Mouse (Mus musculus) spleen, adult 18-20 months (tissue): ENCODE measurements around the gene Ash1l.

Experiments used
- DNase-seq, 2 experiments: peaks; one replicate each; pipeline ENCODE4 v3.0.0; 2022; ENCODE audit warnings: mixed read lengths in 2 of 2

The Ash1l gene

GRCm38 (mm10) chr3:88950576-88951326 is at the start of gene Ash1l, which contains the start of gene Dap3:
TSS of gene Ash1l (plus strand) at chr3:88950622.
TSS of gene Dap3 (minus strand) at chr3:88951181.
- peak; percentile 64 to 74 for DNase-seq

DNA sequence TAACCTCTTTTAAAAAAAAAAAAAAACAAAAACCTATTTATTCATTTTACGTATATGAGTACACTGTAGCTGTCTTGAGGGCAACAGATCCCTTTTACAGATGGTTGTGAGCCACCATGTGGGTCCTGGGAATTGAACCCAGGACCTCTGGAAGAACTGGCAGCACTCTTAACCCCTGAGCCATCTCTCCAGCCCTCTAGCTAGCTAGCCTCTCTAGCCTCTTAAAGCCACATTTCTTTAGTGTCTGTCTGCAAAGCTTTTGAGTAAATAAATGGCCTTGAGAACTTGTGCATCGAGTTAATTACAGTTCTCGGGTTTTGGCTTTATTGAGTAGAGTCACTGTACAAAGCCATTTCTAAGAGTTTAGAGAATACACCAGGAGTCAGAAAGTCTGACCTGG is 45.6 kb upstream of the Ash1l start:
- DNase-seq = no peak

- DNase-seq = no peak
Measured at GRCm38 (mm10) chr3:88905209-88905608, 45.2 kb upstream of the Ash1l start.

DNA sequence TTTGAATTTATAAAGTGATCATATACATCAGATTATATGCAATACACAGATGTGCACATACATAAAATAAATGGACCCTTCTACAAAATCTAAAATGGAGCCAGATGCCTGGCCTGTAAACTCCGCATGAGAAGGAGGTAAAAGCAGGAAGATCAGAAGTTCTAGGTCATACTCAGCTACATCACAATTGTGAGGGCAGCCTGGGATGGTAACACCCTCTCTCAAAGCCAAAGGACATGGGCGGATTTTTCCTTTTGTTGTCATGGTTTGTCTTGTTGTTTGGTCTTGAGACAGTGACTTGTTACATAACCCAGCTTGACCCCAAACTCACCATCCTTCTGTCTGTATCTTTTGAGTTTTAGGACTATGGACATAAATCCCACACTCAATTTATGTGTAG is 44.7 kb upstream of the Ash1l start:
- DNase-seq = no peak

- DNase-seq = no peak
Measured at GRCm38 (mm10) chr3:88906393-88907159, 43.8 kb upstream of the Ash1l start.

- DNase-seq = no peak
Measured at GRCm38 (mm10) chr3:88912585-88912984, 37.8 kb upstream of the Ash1l start.

DNA sequence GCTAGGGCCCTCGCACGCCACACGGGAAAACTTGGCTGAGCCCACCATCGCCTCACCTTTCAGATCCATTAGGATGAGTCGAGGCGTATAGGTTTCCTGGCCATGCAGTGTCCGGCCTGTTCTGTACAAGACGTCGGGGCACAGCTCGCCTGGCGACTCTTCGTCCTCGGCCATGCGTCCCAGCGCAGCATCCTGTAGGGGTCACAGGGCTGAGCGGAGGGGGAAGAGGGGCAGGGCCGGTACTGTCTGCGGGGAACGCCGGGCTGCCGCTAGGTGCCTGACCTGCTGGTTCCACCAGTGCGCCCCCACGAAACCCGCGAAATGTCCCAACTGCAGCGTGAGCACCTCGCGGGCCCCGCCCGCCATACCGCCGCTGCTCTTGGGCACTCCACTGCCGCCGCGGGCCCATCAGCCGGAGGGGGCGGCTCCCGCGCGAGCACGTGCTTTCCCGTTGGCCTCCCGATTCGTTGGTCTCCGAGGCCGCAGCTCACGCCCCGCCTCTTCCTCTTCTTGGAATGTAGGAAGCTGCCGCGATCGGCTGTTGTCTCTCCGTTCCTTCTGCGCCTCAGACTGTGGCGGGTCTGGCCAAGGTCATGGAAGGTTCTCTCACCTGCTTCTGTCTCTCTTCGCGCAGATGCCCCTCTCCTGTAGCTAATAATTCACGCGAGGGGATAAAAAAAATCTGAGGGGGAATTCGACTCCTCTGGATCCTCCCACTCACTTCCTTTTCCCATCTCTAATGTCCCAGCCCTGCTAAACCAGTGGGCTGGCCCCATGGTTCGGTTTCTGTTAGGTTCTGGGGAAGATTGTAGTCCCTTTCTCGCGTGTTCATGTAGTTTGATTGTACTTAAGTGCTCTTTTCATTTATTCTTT is 36.7 kb upstream of the Ash1l start, which contains the start of gene Msto1:
TSS of gene Msto1 (minus strand) at position 489 of the 873 bp plus-strand sequence.
- DNase-seq = peak; percentile 90 to 91

DNA sequence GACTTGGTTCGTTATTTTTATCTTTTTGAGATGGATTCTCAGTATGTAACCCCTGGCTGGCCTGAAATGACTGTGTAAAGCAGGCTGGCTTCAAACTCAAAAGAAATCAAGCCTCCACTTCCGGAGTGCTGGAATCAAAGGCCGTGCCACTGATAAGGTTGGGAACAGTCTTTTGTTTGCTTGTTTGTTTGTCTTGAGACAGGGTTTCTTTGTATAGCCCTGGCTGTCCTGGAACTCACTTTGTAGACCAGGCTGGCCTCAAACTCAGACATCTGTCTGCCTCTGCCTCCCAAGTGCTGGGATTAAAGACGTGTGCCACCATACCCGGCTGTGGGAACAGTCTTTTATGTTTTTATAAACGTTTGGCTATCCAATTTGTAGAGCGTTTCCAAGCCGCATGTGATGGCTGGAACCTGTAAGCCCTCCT is 36.0 kb upstream of the Ash1l start:
- DNase-seq = no peak

DNA sequence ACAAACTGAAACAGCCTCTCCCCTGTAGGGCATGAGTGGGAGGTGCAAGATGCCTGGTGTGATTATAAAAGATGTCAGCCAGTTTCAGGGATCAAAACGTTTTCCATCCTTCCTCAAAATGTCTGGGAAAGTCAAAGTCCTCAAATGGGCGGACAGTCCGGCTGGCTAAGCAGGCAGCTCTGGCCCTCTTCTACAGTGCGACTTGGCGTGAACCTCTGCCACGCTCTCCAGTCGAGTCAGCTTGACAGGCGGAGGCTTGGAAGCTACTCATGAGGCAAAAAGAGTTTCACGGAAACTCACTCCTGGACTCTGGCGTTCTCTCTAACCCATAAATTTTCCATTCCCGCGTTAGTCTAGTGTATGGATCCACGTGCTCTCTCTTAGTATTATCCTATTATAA is 31.4 kb upstream of the Ash1l start:
- DNase-seq = no peak

- DNase-seq = no peak
Measured at GRCm38 (mm10) chr3:88921411-88921810, 29.0 kb upstream of the Ash1l start.

GRCm38 (mm10) chr3:88923989-88924591 is 26.3 kb upstream of the Ash1l start:
- DNase-seq = no peak

DNA sequence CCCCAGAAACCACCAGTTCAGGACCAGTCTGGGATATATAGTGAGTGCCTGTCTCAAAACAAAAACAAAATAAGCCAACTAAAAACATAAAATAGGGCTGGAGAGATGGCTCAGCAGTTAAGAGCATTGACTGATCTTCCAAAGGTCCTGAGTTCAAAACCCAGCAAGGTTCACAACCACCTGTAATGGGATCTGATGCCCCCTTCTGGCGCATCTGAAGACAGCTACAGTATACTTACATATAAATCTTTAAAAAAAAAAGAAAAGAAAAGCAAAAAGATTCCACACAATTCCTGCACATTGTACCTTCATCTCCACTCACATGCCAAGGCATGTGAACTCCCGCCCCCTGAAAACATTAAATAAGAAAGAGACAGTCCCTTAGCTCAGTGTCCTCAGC is 24.8 kb upstream of the Ash1l start:
- DNase-seq = no peak

- no peak for DNase-seq
Measured at GRCm38 (mm10) chr3:88929501-88929900, 20.9 kb upstream of the Ash1l start.

DNA sequence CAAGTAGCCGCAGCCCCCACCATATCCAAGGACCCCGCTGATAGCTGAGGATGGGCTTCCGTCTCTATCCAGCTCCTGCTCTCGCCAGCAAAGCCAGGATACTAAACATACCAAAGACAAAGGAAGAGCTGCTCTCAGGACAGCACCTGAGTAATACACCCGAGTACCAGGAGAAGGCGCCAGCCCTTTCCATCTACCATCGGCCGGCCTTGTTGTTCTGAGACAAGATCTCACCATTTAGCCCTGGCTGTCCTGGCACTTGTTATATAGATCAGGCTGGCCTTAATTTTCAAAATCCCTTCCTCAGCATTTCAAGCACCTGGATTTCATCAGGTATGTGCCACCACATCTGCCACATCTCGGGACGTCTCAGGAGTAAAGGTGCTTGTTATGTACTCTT is 11.4 kb upstream of the Ash1l start:
- DNase-seq = no peak

DNA sequence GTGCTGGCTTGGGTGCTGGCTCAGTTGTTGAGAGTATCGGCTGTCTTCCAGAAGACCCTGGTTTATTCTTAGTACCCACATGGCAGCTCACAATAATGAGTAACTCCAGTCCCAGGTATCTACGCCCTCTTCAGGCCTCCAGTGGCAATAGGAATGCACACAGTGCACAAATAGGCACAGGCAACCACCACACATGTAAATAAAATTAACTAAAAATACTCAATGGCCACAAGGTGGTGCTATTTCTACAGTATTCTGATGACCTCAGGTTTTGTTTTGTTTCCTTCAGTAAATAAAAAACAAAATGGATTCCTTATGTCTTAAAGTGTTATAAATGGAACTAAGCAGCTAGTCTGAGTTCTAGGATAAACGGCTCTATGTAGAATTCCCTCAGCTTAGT is 10.7 kb upstream of the Ash1l start:
- DNase-seq = no peak

DNA sequence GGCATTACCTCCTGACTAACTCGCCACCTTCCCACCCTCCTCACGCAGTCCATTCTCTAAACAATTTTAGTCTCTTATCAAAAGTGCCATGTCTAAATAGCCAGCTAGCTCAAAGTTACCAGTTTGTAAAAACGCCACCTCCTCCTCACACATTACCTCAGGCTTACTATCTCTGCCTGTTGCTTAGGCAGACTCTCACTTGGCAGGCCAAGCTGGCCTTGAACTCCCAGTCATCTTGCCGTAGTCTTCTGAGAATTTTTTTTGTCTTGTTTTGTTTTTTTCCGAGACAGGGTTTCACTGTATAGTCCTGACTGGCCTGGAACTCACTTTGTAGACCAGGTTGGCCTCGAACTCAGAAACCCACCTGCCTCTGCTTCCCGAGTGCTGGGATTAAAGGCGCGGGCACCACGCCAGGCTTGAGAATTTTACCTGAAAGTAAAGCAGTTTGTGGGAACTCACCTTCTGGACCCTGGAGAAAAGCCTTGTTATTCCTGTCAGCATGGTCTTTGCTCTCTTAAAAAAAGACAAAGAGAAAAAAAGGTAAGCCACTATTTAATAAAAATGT is 8.0 kb upstream of the Ash1l start:
- DNase-seq = no peak

- no peak for DNase-seq
Measured at GRCm38 (mm10) chr3:88944109-88944508, 6.3 kb upstream of the Ash1l start.

DNA sequence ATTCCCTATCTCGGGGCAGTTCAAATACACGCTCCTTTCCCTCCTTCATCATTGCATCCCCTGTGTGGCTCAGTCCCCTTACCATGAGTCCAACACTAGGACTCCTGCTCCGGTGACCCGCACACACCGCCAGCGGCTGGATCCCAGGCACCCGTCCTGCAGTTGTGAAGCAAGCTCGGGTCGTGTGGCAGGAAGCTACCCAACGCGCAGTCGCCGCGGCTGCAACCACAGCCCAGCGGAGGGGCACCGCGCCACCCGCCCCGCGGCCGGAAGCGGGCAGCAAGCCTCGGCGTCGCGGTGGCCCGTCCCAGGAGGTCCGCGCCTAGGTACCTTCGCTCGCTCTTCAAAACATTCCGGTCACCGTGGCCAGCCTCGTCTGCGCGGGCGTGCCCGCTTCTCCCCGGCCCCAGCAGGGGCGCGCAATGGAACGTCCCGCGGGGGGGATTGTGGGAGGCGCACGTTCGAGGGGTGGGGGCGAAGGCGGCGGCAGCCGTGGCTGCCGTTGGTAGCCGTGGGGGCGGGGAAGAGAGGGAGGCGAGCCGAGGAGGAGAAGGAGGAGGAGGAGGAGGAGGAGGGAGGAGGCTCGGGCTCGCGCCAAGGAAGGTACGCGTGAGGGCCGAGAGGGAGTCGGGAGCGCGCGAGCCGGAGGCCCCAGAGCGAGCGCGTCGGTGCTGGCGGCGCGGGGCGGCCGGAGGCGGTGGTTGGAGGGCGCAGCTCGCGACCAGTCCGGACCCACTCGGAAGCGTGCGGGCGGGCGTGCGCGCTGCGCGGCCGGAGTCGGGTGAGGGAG is 441 bp upstream of the Ash1l start:
- peak; percentile 79 to 81 for DNase-seq

- no peak for DNase-seq
Measured at GRCm38 (mm10) chr3:88951327-88951800, 942 bp downstream of the Ash1l start.

GRCm38 (mm10) chr3:88953246-88953645 is 2.8 kb downstream of the Ash1l start:
- DNase-seq = no peak

DNA sequence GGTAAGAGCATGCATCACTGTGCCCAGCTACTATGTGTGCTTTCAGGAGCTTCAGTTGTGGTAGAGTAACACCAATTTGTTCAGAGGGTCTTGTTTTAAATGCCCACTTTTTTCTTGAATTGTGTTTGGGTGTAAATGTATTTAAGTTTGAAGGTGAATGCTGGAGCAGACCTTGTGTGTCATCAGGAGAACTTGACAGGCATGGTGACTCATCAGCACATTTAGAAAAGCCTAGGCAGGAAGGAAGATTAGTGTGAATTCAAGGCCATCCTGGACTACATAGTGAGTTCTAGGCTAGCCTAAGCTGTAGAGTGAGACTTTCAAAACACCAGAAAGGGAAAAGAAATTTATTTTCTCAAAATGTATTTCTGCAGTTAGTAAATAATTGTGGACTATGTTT is 3.3 kb downstream of the Ash1l start:
- DNase-seq = no peak
